Comparison of ENCODE assay signal across 10 mouse cellular contexts in the genomic region with DNA sequence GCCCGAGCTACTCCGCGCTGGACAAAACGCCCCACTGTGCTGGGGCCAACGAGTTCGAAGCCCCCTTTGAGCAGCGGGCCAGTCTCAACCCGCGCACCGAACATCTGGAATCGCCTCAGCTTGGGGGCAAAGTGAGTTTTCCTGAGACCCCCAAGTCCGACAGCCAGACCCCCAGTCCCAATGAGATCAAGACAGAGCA. TPM values are rescaled to one million over a fixed set of nuclear protein-coding genes. Genes with fewer than 3 reads are reported as not detected.
A peak's percentile ranks its signal among the peaks of the same experiment; 100 is the strongest.
DNase-seq lines count a peak whose midpoint lies in the region; ATAC-seq and TF ChIP-seq lines count a peak whose summit lies in the region.
"Had no signal": no experiment of that assay in that cellular context is flagged by ENCODE, and none has a peak within 500 bp of the region (broad histone marks: within the 10 kb centered on the region; RNA-seq: fewer than 3 reads in every experiment).

A gene (plus strand): TSS at position 132 of the 199 bp plus-strand sequence.

- peak within 1 kb of the TSS; percentile 17; the same call in 1 of the 2 replicates for H3K4me3 ChIP-seq in heart, embryonic 12.5 days
- peak within 1 kb of the TSS; percentile 7; the same call in 1 of the 2 replicates for H3K4me3 ChIP-seq in midbrain, embryonic 11.5 days (ENCODE audit: low read depth, low read length)
- H3K4me3 ChIP-seq in midbrain, postnatal 0 days (ENCODE audit: low read depth, low read length) = no peak within 1 kb of the TSS
- H3K4me3 ChIP-seq in hindbrain, embryonic 16.5 days (ENCODE audit: low read length) = peak within 1 kb of the TSS; percentile 14; the same call in 1 of the 2 replicates
- no peak within 1 kb of the TSS for H3K4me3 ChIP-seq in stomach, embryonic 14.5 days (ENCODE audit: low read depth, low read length)

- peaks cover 12% of the 10 kb centered on the region; the same call in 1 of the 2 replicates for H3K4me1 ChIP-seq in heart, embryonic 12.5 days (replicated peaks)
- H3K4me1 ChIP-seq in midbrain, embryonic 11.5 days (ENCODE audit: control insufficient read depth, insufficient read depth, low read length) = no peaks in the 10 kb centered on the region; the same call in 1 of the 2 replicates
- no peaks in the 10 kb centered on the region for H3K4me1 ChIP-seq in midbrain, postnatal 0 days (ENCODE audit: insufficient read depth, low read length)
- peaks cover 4% of the 10 kb centered on the region; the same call in 1 of the 2 replicates for H3K4me1 ChIP-seq in hindbrain, embryonic 16.5 days (ENCODE audit: control insufficient read depth, insufficient read depth, low read depth, low read length)
- H3K4me1 ChIP-seq in stomach, embryonic 14.5 days (ENCODE audit: control insufficient read depth, insufficient read depth, low read length) = no peaks in the 10 kb centered on the region; the same call in 1 of the 2 replicates

- ATAC-seq in heart, embryonic 12.5 days (ENCODE audit: insufficient number of reproducible peaks, low FRiP score) = no peak
- no peak for ATAC-seq in midbrain, embryonic 11.5 days (ENCODE audit: low FRiP score)
- no peak for ATAC-seq in midbrain, postnatal 0 days (ENCODE audit: low FRiP score)
- no peak for ATAC-seq in hindbrain, embryonic 16.5 days
- no peak for ATAC-seq in stomach, embryonic 14.5 days (ENCODE audit: insufficient number of reproducible peaks, insufficient read depth, low FRiP score, low read depth)

- WGBS in heart, embryonic 12.5 days = 2% methylated on average over 12 of the region's 12 CpGs
- 3% methylated on average over 12 of the region's 12 CpGs for WGBS in midbrain, embryonic 11.5 days
- WGBS in midbrain, postnatal 0 days = 5% methylated on average over 12 of the region's 12 CpGs
- 4% methylated on average over 12 of the region's 12 CpGs for WGBS in hindbrain, embryonic 16.5 days
- WGBS in stomach, embryonic 14.5 days = 3% methylated on average over 12 of the region's 12 CpGs

- H3K9me3 ChIP-seq in heart, embryonic 12.5 days (replicated peaks) = no peaks in the 10 kb centered on the region
- no peaks in the 10 kb centered on the region for H3K9me3 ChIP-seq in midbrain, embryonic 11.5 days (ENCODE audit: control insufficient read depth, low read length)
- H3K9me3 ChIP-seq in midbrain, postnatal 0 days (ENCODE audit: low read length) = no peaks in the 10 kb centered on the region; the same call in 1 of the 2 replicates
- H3K9me3 ChIP-seq in hindbrain, embryonic 16.5 days (ENCODE audit: control insufficient read depth, low read length) = no peaks in the 10 kb centered on the region
- no peaks in the 10 kb centered on the region for H3K9me3 ChIP-seq in stomach, embryonic 14.5 days (ENCODE audit: control insufficient read depth, low read depth, low read length)

- no peak for TF ChIP-seq CTCF in midbrain, postnatal 0 days (IDR thresholded peaks at IDR 0.05)

- peaks cover 97% of the 10 kb centered on the region for H3K27me3 ChIP-seq in heart, embryonic 12.5 days (replicated peaks)
- peaks cover 99% of the 10 kb centered on the region for H3K27me3 ChIP-seq in midbrain, embryonic 11.5 days (ENCODE audit: control insufficient read depth, insufficient read depth, low read length)
- peaks cover 93% of the 10 kb centered on the region for H3K27me3 ChIP-seq in midbrain, postnatal 0 days (ENCODE audit: insufficient read depth, low read length)
- peaks cover 90% of the 10 kb centered on the region for H3K27me3 ChIP-seq in hindbrain, embryonic 16.5 days (replicated peaks; ENCODE audit: control insufficient read depth, insufficient read depth, low read length)
- peaks cover 86% of the 10 kb centered on the region for H3K27me3 ChIP-seq in stomach, embryonic 14.5 days (ENCODE audit: control insufficient read depth, insufficient read depth, low read length)

- H3K4me2 ChIP-seq in heart, embryonic 12.5 days = peak within 1 kb of the TSS; percentile 45
- H3K4me2 ChIP-seq in midbrain, embryonic 11.5 days = peak within 1 kb of the TSS; percentile 19; the same call in 1 of the 2 replicates
- no peak within 1 kb of the TSS for H3K4me2 ChIP-seq in midbrain, postnatal 0 days (ENCODE audit: low read depth, low read length, poor library complexity, severe bottlenecking)
- peak within 1 kb of the TSS; percentile 33 for H3K4me2 ChIP-seq in hindbrain, embryonic 16.5 days (ENCODE audit: low read length)
- peak within 1 kb of the TSS; percentile 1; the same call in 1 of the 2 replicates for H3K4me2 ChIP-seq in stomach, embryonic 14.5 days (replicated peaks; ENCODE audit: low read depth, low read length)

- no peak within 1 kb of the TSS for H3K9ac ChIP-seq in heart, embryonic 12.5 days
- H3K9ac ChIP-seq in midbrain, embryonic 11.5 days (ENCODE audit: low read length) = no peak within 1 kb of the TSS
- H3K9ac ChIP-seq in midbrain, postnatal 0 days (replicated peaks; ENCODE audit: low read length, poor library complexity, severe bottlenecking) = no peak within 1 kb of the TSS
- H3K9ac ChIP-seq in hindbrain, embryonic 16.5 days (ENCODE audit: low read depth, low read length) = no peak within 1 kb of the TSS
- no peak within 1 kb of the TSS for H3K9ac ChIP-seq in stomach, embryonic 14.5 days (replicated peaks; ENCODE audit: low read depth, low read length)

- H3K27ac ChIP-seq in heart, embryonic 12.5 days (ENCODE audit: poor library complexity, severe bottlenecking) = no peak within 1 kb of the TSS
- no peak within 1 kb of the TSS for H3K27ac ChIP-seq in midbrain, embryonic 11.5 days (ENCODE audit: low read depth, low read length)
- H3K27ac ChIP-seq in midbrain, postnatal 0 days (ENCODE audit: low read depth, low read length) = no peak within 1 kb of the TSS
- no peak within 1 kb of the TSS for H3K27ac ChIP-seq in hindbrain, embryonic 16.5 days (ENCODE audit: low read depth, low read length)
- no peak within 1 kb of the TSS for H3K27ac ChIP-seq in stomach, embryonic 14.5 days (ENCODE audit: low read length)

- DNase-seq in heart, adult 18-20 months = no peak
- no peak for DNase-seq in midbrain, embryonic 11.5 days (ENCODE audit: low spot score, missing footprints)
- no peak for DNase-seq in midbrain, postnatal 0 days (ENCODE audit: low spot score)
- DNase-seq in spleen, adult 12 weeks (ENCODE audit: low spot score) = no peak
- no peak for DNase-seq in adrenal gland, postnatal 4 days (ENCODE audit: low spot score in 2 of 2)
- DNase-seq: B cell, adult 2 months had no signal

- no peaks in the 10 kb centered on the region for H3K36me3 ChIP-seq in heart, embryonic 12.5 days
- H3K36me3 ChIP-seq in midbrain, embryonic 11.5 days (ENCODE audit: control insufficient read depth, insufficient read depth, low read length) = no peaks in the 10 kb centered on the region
- H3K36me3 ChIP-seq in midbrain, postnatal 0 days (ENCODE audit: insufficient read depth, low read length) = no peaks in the 10 kb centered on the region
- no peaks in the 10 kb centered on the region for H3K36me3 ChIP-seq in hindbrain, embryonic 16.5 days (ENCODE audit: control insufficient read depth, insufficient read depth, low read length)
- H3K36me3 ChIP-seq in stomach, embryonic 14.5 days (ENCODE audit: control insufficient read depth, insufficient read depth, low read length) = no peaks in the 10 kb centered on the region

RNA-seq across cellular contexts. Expression of the gene that starts here (rescaled TPM):
- 0.38 and 0.39 TPM in 2 replicates for polyA plus RNA-seq in heart, embryonic 12.5 days (2016; fragmentation: Nextera tagmentation; extraction: Ambion mirVana)
- under 1 TPM in 1 of 2 experiments, not detected in 1; 0.18 TPM for total RNA-seq in heart, adult 18-20 months (2021)
- not detected in 2 replicates for polyA plus RNA-seq in midbrain, embryonic 11.5 days (2014; fragmentation: Nextera tagmentation; extraction: Ambion mirVana)
- 0.88 TPM in 1 of 2 replicates, not detected in the other for total RNA-seq in midbrain, postnatal 0 days (2014; rRNA removed)
- not detected in 2 replicates for polyA plus RNA-seq in midbrain, postnatal 0 days (2015; fragmentation: Nextera tagmentation; extraction: Ambion mirVana)
- polyA plus RNA-seq in hindbrain, embryonic 16.5 days (2015; fragmentation: Nextera tagmentation; extraction: Ambion mirVana) = 19.1 and 20.4 TPM in 2 replicates
- polyA plus RNA-seq in stomach, embryonic 14.5 days (2014; fragmentation: Nextera tagmentation; extraction: Ambion mirVana) = 20.3 and 20.9 TPM in 2 replicates
- total RNA-seq in adrenal gland, postnatal 4 days (2021) = 1 to 10 TPM; 7.9 to 8.0 TPM
- total RNA-seq: layer of hippocampus, postnatal 14 days had no signal

Comparison
In these comparisons a context has a peak if more than half of its experiments do, and no peak if none do; other contexts are left out.
1. RNA of the gene that starts here (polyA plus RNA-seq): 20.3 to 20.9 TPM in stomach, embryonic 14.5 days and 19.1 to 20.4 TPM in hindbrain, embryonic 16.5 days; 0.38 to 0.39 TPM in heart, embryonic 12.5 days, not detected in midbrain, embryonic 11.5 days and not detected in midbrain, postnatal 0 days; every median in the first group is over 10 times any median in the second.
2. H3K4me3 ChIP-seq: peak in heart, embryonic 12.5 days (single experiment), midbrain, embryonic 11.5 days (single experiment) and hindbrain, embryonic 16.5 days (single experiment); none in midbrain, postnatal 0 days (single experiment) and stomach, embryonic 14.5 days (single experiment).